Mouse (Mus musculus) adrenal gland, adult 8-10 months (tissue): Measurements from ENCODE around the gene Zfp658. TPM values are rescaled to one million over a fixed set of nuclear protein-coding genes. Genes with fewer than 3 reads are reported as not detected.

ENCODE experiments used
- DNase-seq: peaks from one replicate; pipeline ENCODE4 v3.0.0; 2022
- total RNA-seq, 4 experiments: library from RNA; stranded (reverse); gene quantifications; 2 replicates each; pipeline ENCODE4 v1.2.4; 2022

Zfp658 gene
- total RNA-seq, 4 experiments from 2014 or later, result 2.8 to 4.1 (median 3.5) TPM

DNA sequence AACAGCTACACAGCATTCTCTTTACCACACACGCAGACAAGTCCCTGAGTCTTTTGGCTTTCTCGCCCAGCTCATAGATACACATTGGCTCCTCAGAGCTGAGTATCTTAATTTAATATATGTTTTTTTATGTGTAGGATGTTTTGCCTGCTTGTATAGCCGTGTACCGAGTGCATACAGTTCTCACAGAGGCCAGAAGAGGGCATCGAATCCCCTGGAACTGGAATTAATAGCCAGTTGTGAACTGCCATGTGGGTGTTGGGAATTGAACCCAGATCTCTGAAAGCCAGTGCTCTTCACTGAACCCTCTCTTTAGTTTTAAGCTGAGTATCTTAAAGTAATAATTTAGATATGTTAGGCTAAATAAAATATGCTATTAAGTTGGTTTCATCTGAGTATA is 22.7 kb downstream of the Zfp658 start:
- no peak for DNase-seq

DNA sequence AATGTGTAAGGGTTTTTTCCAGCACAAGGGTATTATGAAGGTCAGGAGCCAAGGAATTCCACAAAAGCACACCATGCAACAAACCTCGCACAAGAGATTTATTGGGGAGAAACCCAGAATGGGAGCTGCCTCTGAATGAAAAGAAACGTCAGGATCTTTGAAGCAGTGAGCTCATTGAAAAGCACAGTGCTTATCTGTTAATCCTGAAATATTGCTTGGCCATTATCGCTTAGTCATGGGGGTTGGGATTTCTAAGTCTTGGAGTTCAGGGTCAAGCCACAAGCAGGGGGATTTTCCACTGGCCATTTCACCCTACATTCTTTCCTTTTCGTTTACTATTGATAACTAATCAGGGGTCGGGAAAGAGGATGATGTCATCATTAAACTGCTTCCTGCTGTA is 39.8 kb downstream of the Zfp658 start:
- DNase-seq, result peak; percentile 12

DNA sequence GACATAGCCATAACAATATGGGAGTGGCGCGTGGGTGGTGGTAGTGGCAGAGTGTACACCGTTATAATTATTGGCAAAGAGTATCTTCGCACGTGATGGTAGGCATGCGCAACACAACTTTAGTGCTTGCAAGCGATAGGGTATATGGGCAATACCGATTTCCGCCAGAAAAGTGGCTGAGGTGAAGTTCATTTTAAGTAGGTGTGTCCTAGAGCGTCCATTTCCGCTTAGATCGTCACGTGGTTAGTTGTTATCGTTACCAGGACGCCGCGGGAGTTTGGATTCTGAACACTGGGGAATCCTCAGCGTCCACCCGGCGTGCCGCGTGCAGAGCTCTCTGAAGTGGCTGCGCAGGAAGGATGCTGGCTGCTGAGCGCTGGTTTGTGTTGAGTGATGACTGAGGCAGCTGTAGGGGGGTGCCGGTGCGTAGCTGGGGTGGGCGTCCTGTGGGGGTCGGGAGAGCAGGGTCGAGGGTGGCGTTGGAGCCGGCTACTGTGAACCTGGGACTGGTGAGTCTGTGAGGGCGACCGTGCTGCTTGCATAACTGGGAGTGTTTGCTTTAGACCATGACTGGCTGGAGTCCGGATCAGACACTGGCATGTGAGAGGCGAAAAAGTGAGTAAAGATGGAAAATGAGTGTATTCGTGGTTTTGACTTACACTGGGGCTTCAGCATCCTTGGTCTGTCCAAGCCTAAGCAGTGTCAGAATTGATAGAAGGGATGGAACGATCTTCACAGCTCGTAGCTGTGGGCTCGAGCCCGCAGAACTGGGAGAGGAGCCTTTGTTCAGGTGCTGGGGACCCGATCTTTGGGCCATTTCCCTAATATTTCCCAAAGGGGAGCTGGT is 45.1 kb downstream of the Zfp658 start, which contains the start of gene Zfp819:
Gene Zfp819, plus strand, starts transcription at position 274 of the 847 bp plus-strand sequence.
- peak; percentile 55 for DNase-seq

DNA sequence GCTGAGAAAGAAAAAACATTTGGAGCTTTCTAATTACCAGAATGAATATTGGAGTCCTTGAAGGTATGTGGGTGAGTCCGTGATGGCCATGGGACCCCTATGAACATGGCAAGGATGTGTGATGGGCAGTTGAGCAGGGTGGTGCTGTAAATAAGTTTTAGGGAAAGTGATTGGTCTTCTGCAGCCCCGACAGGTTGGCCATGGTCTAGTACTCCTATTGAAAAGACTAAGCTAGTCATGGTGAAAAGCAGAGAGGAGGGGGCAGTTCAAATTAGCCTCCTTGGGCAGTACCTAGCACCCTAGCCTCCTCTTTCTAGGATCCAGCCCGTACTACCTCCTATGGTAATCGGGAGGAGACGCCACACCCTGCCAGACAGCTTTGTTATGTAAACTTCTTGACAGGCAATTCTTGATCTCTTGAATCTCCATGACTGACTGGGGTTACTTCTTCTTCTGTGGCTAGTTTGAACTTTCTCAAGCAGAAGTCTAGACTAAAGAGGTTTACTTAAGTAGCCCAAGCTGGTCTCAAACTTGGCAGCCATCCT is 45.8 kb downstream of the Zfp658 start:
- no peak for DNase-seq

DNA sequence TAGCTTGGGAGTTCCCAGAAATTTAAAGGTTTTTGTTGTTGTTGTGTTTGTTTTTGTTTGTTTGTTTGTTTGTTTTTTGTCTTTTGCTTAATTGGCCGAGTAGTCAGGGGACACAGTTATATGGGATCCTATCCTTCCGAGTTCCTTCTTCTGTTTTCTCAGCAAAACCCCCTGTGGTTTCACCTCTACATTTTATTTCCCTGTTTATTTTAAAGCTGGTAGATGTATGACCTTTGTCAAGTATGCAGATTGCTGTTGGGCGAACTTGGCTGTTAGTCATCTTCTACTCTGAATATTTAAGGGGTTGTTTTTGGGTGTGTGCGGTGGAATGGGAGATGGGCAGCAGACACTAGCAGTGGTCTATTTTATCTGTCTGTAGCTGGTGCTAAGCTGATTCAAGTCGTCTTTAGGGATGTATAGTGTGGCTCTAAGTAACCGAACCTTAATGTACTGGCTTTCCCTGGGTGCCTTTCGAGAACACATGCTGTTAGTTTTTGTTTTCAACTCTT is 46.3 kb downstream of the Zfp658 start:
- DNase-seq, result no peak

DNA sequence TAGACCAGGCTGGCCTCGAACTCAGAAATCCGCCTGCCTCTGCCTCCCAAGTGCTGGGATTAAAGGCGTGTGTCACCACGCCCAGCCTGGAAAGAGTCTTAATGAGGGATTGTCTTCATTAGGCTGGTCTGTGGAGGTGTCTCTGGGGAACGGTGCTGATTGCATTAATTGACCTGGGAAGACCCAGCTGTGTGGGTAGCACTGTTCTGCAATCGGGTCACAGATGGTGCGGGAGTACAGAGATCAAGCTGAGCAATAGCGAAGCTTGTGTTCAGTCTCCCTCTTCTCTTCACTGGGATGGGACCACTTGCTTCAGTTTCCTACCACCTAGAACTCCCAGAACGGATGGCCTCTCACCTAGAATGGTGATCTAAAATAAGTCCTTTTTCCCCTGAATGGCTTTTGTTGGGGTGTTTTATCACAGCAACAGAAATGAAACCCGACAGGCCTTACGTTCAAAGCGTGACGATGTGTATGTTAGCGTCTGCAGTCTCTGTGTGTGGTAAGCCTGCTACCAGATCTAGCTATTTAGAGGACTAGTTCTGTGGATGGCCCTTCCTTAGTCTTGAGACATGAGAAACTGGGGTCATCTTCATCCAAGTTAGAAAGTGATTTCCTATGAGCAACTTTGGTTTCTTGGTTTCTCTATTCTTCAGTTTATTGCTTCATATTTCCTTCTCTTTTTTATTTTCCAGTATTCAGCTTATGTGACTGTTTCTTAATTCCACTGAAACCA is 51.9 kb downstream of the Zfp658 start:
- no peak for DNase-seq

DNA sequence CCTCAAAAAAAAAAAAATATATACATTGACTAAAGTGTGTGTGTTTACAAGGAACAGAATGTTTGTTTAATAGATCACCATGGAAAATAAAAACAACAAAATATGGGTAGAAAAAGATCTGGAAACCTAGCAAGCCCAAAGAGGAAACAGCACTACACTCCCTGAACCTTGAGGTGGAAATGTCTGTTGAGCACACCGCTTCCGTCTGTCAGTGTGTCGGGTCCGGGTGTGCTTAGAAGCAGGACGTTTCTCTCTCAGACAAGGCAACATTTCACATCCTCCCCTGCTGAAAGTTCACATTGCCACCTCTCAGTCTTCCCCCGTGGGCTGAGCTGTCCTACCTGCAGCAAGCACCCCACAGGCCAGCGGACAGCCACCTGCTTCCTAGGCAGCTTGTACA is 60.9 kb downstream of the Zfp658 start:
- no peak for DNase-seq

DNA sequence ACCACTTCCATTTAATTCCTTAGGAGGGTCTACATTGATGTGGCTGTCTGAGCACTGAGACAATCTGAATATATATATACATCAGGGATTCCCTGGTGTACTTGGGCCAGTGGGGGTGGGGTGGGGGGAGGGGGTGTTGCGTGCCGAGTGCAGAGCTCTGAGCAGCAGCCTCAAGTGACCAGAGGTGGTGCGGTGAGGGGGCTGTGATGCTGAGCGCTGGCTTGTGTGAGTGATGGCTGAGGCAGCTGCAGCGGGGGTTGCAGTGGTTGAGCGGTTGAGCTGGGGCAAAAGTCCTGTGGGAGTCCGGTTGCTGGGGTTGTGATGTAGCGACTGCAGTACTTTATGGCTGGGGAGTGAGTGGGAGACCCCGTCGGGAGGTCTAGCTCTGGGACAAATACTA is 61.8 kb downstream of the Zfp658 start:
- DNase-seq, result no peak

Other genes starting within 250 kb of the Zfp658 start
- gene Zfp715, start 249.0 kb upstream of the Zfp658 start, total RNA-seq, result 10 to 100 TPM; 19.4 to 29.3 (median 24.1) TPM
- not detected for gene Siglecf, start 210.9 kb upstream of the Zfp658 start, total RNA-seq
- gene Siglecg, start 154.1 kb upstream of the Zfp658 start, total RNA-seq, result under 1 TPM; 0.12 to 0.52 (median 0.38) TPM
- gene Lim2, start 134.6 kb upstream of the Zfp658 start, total RNA-seq, result not detected
- gene Nkg7, start 125.2 kb upstream of the Zfp658 start, total RNA-seq, result 1 to 10 TPM in 3 of 4 experiments, under 1 TPM in 1; 0.77 to 1.3 (median 1.1) TPM
- gene Cldnd2, start 121.5 kb upstream of the Zfp658 start, total RNA-seq, result not detected
- gene Etfb, start 118.2 kb upstream of the Zfp658 start, total RNA-seq, result 100 to 1,000 TPM; 286 to 399 (median 360) TPM
- gene Gm45233, start 118.1 kb upstream of the Zfp658 start, total RNA-seq, result 1 to 10 TPM in 1 of 4 experiments, under 1 TPM in 2, not detected in 1; 0.35 to 3.3 (median 0.80) TPM
- gene Vsig10l, start 99.1 kb upstream of the Zfp658 start, total RNA-seq, result 1 to 10 TPM; 1.3 to 4.3 (median 3.1) TPM
- 1 to 10 TPM; 2.9 to 4.8 (median 3.6) TPM for gene Iglon5, start 72.2 kb upstream of the Zfp658 start, total RNA-seq
- not detected for gene 4931406B18Rik, start 56.3 kb upstream of the Zfp658 start, total RNA-seq
- gene Cd33, start 17.8 kb upstream of the Zfp658 start, total RNA-seq, result 1 to 10 TPM; 4.0 to 7.3 (median 5.9) TPM
- 10 to 100 TPM; 17.8 to 22.1 (median 19.4) TPM for gene Zfp719, start 17.4 kb downstream of the Zfp658 start, total RNA-seq
- gene Zfp819, start 44.9 kb downstream of the Zfp658 start, total RNA-seq, result not detected
- under 1 TPM in 3 of 4 experiments, not detected in 1; 0.15 to 0.22 (median 0.19) TPM for gene Ceacam18, start 72.5 kb downstream of the Zfp658 start, total RNA-seq
- 1 to 10 TPM; 2.3 to 4.3 (median 3.5) TPM for gene Siglece, start 97.9 kb downstream of the Zfp658 start, total RNA-seq
- gene Ctu1, start 109.8 kb downstream of the Zfp658 start, total RNA-seq, result 10 to 100 TPM; 11.5 to 13.4 (median 12.6) TPM
- gene Klk14, start 128.2 kb downstream of the Zfp658 start, total RNA-seq, result not detected
- gene Klk13, start 150.3 kb downstream of the Zfp658 start, total RNA-seq, result under 1 TPM in 2 of 4 experiments, not detected in 2; 0.15 to 0.16 TPM
- gene Klk12, start 206.6 kb downstream of the Zfp658 start, total RNA-seq, result not detected
- gene Klk11, start 212.3 kb downstream of the Zfp658 start, total RNA-seq, result under 1 TPM in 1 of 4 experiments, not detected in 3; 0.32 TPM
- gene Klk10, start 218.8 kb downstream of the Zfp658 start, total RNA-seq, result under 1 TPM; 0.23 to 0.68 (median 0.52) TPM
- not detected for gene Klk9, start 229.6 kb downstream of the Zfp658 start, total RNA-seq
- 1 to 10 TPM; 1.8 to 3.7 (median 3.2) TPM for gene Klk8, start 235.3 kb downstream of the Zfp658 start, total RNA-seq
- gene Klk7, start 249.0 kb downstream of the Zfp658 start, total RNA-seq, result not detected